Mouse (Mus musculus) layer of hippocampus, postnatal 10 days (tissue): ENCODE results near the gene Mrpl49. TPM values are rescaled to one million over a fixed set of nuclear protein-coding genes. Genes with fewer than 3 reads are reported as not detected.

Source experiments
- microRNA-seq, 2 experiments: library from miRNA; unstranded; fragments of <30 nt; microRNA quantifications; one replicate each; pipeline ENCODE4 v1.2.0; 2021
- total RNA-seq, 2 experiments: library from RNA; stranded (reverse); gene quantifications; 2 replicates each; pipeline ENCODE4 v1.2.3; 2021

Gene Mrpl49
- total RNA-seq, 2 experiments from 2014 or later: 40.3 to 42.4 TPM

Small RNA genes within 50 kb of the gene (microRNA-seq; reads per million reads assigned to microRNA genes)
- 3.1 to 3.3 reads per million in 2 experiments for gene Mir6988

Other genes starting within 250 kb of the Mrpl49 start
- 10 to 100 TPM; 10.7 to 14.8 TPM for gene Frmd8, start 182.5 kb downstream of the Mrpl49 start, total RNA-seq
- 1 to 10 TPM; 2.1 to 3.6 TPM for gene Slc25a45, start 180.0 kb downstream of the Mrpl49 start, total RNA-seq
- 1 to 10 TPM; 4.4 to 5.5 TPM for gene Tigd3, start 163.6 kb downstream of the Mrpl49 start, total RNA-seq
- 10 to 100 TPM; 76.0 to 79.9 TPM for gene Dpf2, start 144.8 kb downstream of the Mrpl49 start, total RNA-seq
- gene Cdc42ep2, start 133.0 kb downstream of the Mrpl49 start, total RNA-seq: 1 to 10 TPM; 5.2 to 5.7 TPM
- 10 to 100 TPM in 1 of 2 experiments, 1 to 10 TPM in 1; 10.0 to 10.1 TPM for gene Pola2, start 93.6 kb downstream of the Mrpl49 start, total RNA-seq
- gene Slc22a20, start 71.6 kb downstream of the Mrpl49 start, total RNA-seq: not detected
- gene Capn1, start 41.9 kb downstream of the Mrpl49 start, total RNA-seq: 10 to 100 TPM; 17.7 to 19.1 TPM
- gene Syvn1, start 11.2 kb downstream of the Mrpl49 start, total RNA-seq: 10 to 100 TPM; 40.6 to 41.2 TPM
- 100 to 1,000 TPM; 656 to 785 TPM for gene Fau, start 59 bp upstream of the Mrpl49 start, total RNA-seq
- 10 to 100 TPM; 37.3 to 41.2 TPM for gene Znhit2, start 3.4 kb upstream of the Mrpl49 start, total RNA-seq
- 10 to 100 TPM; 60.0 to 70.8 TPM for gene Tm7sf2, start 10.6 kb upstream of the Mrpl49 start, total RNA-seq
- 10 to 100 TPM; 82.0 to 92.0 TPM for gene Vps51, start 19.4 kb upstream of the Mrpl49 start, total RNA-seq
- not detected for gene Tmem262, start 22.2 kb upstream of the Mrpl49 start, total RNA-seq
- gene Gm28374, start 24.5 kb upstream of the Mrpl49 start, total RNA-seq: under 1 TPM; 0.56 to 0.85 TPM
- gene Zfpl1, start 27.2 kb upstream of the Mrpl49 start, total RNA-seq: 10 to 100 TPM; 36.8 to 37.6 TPM
- gene Cdca5, start 27.2 kb upstream of the Mrpl49 start, total RNA-seq: 1 to 10 TPM; 1.1 to 1.3 TPM
- under 1 TPM in 1 of 2 experiments, not detected in 1; 0.80 TPM for gene AC131692.1, start 36.6 kb upstream of the Mrpl49 start, total RNA-seq
- gene Naaladl1, start 48.0 kb upstream of the Mrpl49 start, total RNA-seq: under 1 TPM; 0.32 to 0.38 TPM
- 10 to 100 TPM; 18.8 to 21.6 TPM for gene Sac3d1, start 60.9 kb upstream of the Mrpl49 start, total RNA-seq
- gene Snx15, start 70.5 kb upstream of the Mrpl49 start, total RNA-seq: 10 to 100 TPM; 35.0 to 35.4 TPM
- under 1 TPM in 1 of 2 experiments, not detected in 1; 0.59 TPM for gene Batf2, start 83.2 kb upstream of the Mrpl49 start, total RNA-seq
- gene Arl2, start 83.8 kb upstream of the Mrpl49 start, total RNA-seq: 10 to 100 TPM; 53.0 to 60.2 TPM
- not detected for gene Majin, start 126.6 kb upstream of the Mrpl49 start, total RNA-seq
- not detected for gene Gpha2, start 168.6 kb upstream of the Mrpl49 start, total RNA-seq
- 100 to 1,000 TPM; 187 to 188 TPM for gene Ppp2r5b, start 178.1 kb upstream of the Mrpl49 start, total RNA-seq
- 10 to 100 TPM; 31.3 to 31.6 TPM for gene Atg2a, start 183.9 kb upstream of the Mrpl49 start, total RNA-seq
- gene Ehd1, start 218.9 kb upstream of the Mrpl49 start, total RNA-seq: 10 to 100 TPM; 75.1 to 82.7 TPM
- 1 to 10 TPM; 5.0 TPM for gene Cdc42bpg, start 248.7 kb upstream of the Mrpl49 start, total RNA-seq